Mouse (Mus musculus) C2C12 (cell line): ENCODE results near the gene Fblim1. TPM values are rescaled to one million over a fixed set of nuclear protein-coding genes. Genes with fewer than 3 reads are reported as not detected.

Experiments
- H3K27me3 ChIP-seq: one replicate; pipeline ENCODE4 v1.6.1; 2011; ENCODE audit not compliant: control insufficient read depth, insufficient read depth, insufficient read length
- H3K36me3 ChIP-seq: one replicate; pipeline ENCODE4 v1.6.1; 2011; ENCODE audit not compliant: control insufficient read depth, insufficient read depth
- H3K4me3 ChIP-seq: one replicate; pipeline ENCODE4 v1.5.1; 2011; ENCODE audit warnings: mild to moderate bottlenecking, control low read depth; ENCODE audit not compliant: poor library complexity, insufficient read depth, severe bottlenecking
- H3K79me2 ChIP-seq: one replicate; pipeline ENCODE4 v1.6.1; 2011; ENCODE audit not compliant: control insufficient read depth, insufficient read depth
- H3K79me3 ChIP-seq: one replicate; pipeline ENCODE4 v1.6.1; 2011; ENCODE audit warnings: low read depth, control low read depth
- H3ac ChIP-seq: one replicate; pipeline ENCODE3; 2011; ENCODE audit warnings: low read depth; ENCODE audit not compliant: control insufficient read depth, insufficient read length
- CEBPB ChIP-seq: IDR thresholded peaks from one replicate; pipeline ENCODE4 v1.6.1; 2011; ENCODE audit warnings: low read depth, mild to moderate bottlenecking, control low read depth, moderate library complexity
- CTCF ChIP-seq: IDR thresholded peaks from one replicate; pipeline ENCODE4 v1.5.1; 2011; ENCODE audit not compliant: control insufficient read depth, insufficient read depth, insufficient read length
- FOSL1 ChIP-seq: IDR thresholded peaks from one replicate; pipeline ENCODE4 v1.8.0; 2011; ENCODE audit warnings: mild to moderate bottlenecking, low read length; ENCODE audit not compliant: poor library complexity, insufficient read depth, severe bottlenecking
- MAX ChIP-seq: IDR thresholded peaks from one replicate; pipeline ENCODE4 v1.6.1; 2011; ENCODE audit warnings: mild to moderate bottlenecking, control low read depth
- MYOD1 ChIP-seq: IDR thresholded peaks from one replicate; pipeline ENCODE4 v1.6.1; 2011; ENCODE audit warnings: low read depth; ENCODE audit not compliant: control insufficient read depth, insufficient read length
- MYOG ChIP-seq: IDR thresholded peaks from one replicate; pipeline ENCODE4 v1.6.1; 2011; ENCODE audit not compliant: control insufficient read depth, insufficient read length; ENCODE audit errors: extremely low read depth
- USF1 ChIP-seq: IDR thresholded peaks from one replicate; pipeline ENCODE4 v1.6.1; 2011; ENCODE audit warnings: low read depth, mild to moderate bottlenecking, control low read depth, moderate library complexity
- long read RNA-seq, 2 experiments: library from polyadenylated mRNA; unstranded; transcript quantifications; one replicate each; pipeline ENCODE4 v2.0.0; 2019 to 2020
- polyA plus RNA-seq: library from polyadenylated mRNA; unstranded; fragments of >200 nt; fragmentation: generic; extraction: Trizol; gene quantifications from one replicate; pipeline ENCODE4 v1.2.1, GENCODE M21; 2012; ENCODE audit warnings: missing spikeins

The Fblim1 gene
- 49.8 TPM for polyA plus RNA-seq
- long read RNA-seq, experiment 1, transcript Fblim1-202 (9 exons, 3,036 nt), result major isoform, 11 of 28 reads
- long read RNA-seq, experiment 1, partial matches to known transcripts, result 10 of 28 reads
- long read RNA-seq, experiment 1, other reads (novel, unspliced or antisense), result 7 of 28 reads
- long read RNA-seq, experiment 2, transcript Fblim1-202 (9 exons, 3,036 nt), result major isoform, 278 of 383 reads
- long read RNA-seq, experiment 2, transcript Fblim1-203 (9 exons, 3,091 nt), result minor isoform, 5 of 383 reads
- long read RNA-seq, experiment 2, partial matches to known transcripts, result 64 of 383 reads
- long read RNA-seq, experiment 2, other reads (novel, unspliced or antisense), result 36 of 383 reads

DNA sequence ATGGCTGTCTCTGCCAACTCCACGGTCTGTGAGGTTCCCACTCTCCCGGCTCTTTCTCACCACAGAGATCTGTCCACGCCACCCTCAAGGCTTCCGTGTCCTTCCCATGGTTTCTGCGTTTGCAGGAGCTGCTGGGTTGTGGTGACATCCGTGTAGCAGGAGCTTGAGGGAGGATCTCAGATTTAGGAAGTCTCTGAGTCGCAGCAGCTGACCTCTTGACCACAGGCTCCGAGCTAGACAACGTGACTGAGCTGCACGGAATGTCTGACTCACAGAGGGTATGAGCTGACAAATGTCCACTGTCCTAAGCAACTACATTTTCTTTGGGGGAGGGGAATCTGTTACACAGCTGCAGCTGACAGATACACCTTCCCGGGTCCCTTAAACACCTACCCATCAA, at the start of gene Fblim1:
TSS of gene Fblim1 (minus strand) at position 236 of the 400 bp plus-strand sequence.
- Histone ChIP-seq H3K4me3 (no peak within 1 kb of the TSS), H3K79me2 (no peaks in the 10 kb centered on the region), H3K27me3 (no peaks in the 10 kb centered on the region), H3ac (peak within 1 kb of the TSS; percentile 6), H3K36me3 (no peaks in the 10 kb centered on the region), H3K79me3 (no peaks in the 10 kb centered on the region)
- TF ChIP-seq USF1 (peak; percentile 66), MYOG (no peak), MAX (peak; percentile 28), FOSL1 (peak; percentile 91), CTCF (no peak), CEBPB (no peak), MYOD1 (peak; percentile 63)

DNA sequence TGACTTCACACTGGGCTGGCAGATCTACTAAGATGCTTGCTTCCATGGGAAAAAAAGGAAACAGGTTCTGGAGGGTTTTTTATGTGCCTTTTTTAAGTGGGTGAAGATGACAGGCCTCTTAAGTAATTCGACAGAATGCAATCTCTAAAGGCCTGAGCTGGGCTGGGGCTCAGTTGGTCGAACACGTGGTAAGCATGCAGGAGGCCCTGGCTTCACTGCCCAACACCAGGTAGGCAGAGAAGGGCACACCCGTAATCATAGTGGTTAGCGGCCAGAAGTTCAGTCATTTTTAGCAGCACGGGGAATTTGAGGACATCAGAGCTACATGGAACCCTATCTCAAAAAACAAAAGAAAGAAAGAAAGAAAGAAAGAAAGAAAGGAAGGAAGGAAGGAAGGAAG, 48.6 kb upstream of the Fblim1 start:
- H3ac ChIP-seq, result no peak overlapping the region
- no peaks in the 10 kb centered on the region for H3K27me3 ChIP-seq
- no peaks in the 10 kb centered on the region for H3K79me3 ChIP-seq
- H3K36me3 ChIP-seq, result peaks cover 5% of the 10 kb centered on the region
- TF ChIP-seq CTCF (no peak), FOSL1 (no peak), USF1 (no peak), CEBPB (no peak), MAX (no peak), MYOD1 (no peak), MYOG (no peak)
- no peak overlapping the region for H3K4me3 ChIP-seq
- H3K79me2 ChIP-seq, result peaks cover 3% of the 10 kb centered on the region

DNA sequence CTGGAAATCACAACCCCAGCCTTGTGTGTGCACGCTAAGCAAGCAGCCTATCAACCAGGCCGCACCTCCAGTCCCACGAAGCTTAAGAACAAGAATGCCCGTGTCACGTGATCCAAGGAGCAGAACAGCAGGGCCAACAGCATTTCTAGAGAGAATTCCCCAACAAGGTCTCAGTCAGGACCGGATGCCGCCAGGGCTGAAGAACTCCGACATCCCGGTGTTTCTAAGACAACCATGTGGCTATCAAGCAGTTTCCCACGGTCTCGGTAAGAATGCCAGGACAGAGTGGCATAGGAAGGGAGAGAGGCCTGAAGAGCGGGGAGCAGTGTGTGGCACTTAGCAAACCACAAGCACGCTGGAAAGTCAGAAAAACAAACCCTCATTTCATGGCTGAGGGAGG, 47.9 kb upstream of the Fblim1 start:
- H3K27me3 ChIP-seq, result no peaks in the 10 kb centered on the region
- H3K79me2 ChIP-seq, result peaks cover 8% of the 10 kb centered on the region
- no peak overlapping the region for H3ac ChIP-seq
- H3K4me3 ChIP-seq, result no peak overlapping the region
- H3K36me3 ChIP-seq, result peaks cover 5% of the 10 kb centered on the region
- H3K79me3 ChIP-seq, result peaks cover 2% of the 10 kb centered on the region
- TF ChIP-seq USF1 (no peak), MAX (no peak), MYOG (no peak), CEBPB (no peak), MYOD1 (no peak), CTCF (no peak), FOSL1 (no peak)

DNA sequence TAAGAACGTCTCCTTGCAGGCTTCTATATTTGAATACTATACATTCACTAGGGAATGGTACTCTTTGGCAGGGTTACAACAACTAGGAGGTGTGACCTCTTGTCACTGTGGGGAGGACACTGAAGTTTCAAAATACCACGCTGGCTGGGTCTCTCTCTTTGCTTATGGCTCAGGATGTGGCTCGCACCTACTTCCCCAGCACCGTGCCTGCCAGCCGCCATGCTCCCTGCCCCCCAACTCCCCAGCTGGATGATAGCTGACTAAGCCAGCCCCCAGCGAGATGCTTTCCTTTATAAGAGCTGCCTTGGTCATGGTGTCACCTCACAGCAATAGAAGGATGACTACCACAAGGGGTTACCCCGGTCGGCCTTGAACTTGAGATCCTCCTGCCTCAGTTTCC, 47.1 kb upstream of the Fblim1 start:
- TF ChIP-seq CTCF (no peak), USF1 (no peak), MAX (no peak), MYOG (no peak), MYOD1 (no peak), CEBPB (no peak), FOSL1 (no peak)
- Histone ChIP-seq H3K36me3 (peaks cover 5% of the 10 kb centered on the region), H3K4me3 (no peak overlapping the region), H3K79me2 (peaks cover 8% of the 10 kb centered on the region), H3K27me3 (no peaks in the 10 kb centered on the region), H3ac (no peak overlapping the region), H3K79me3 (peaks cover 4% of the 10 kb centered on the region)

DNA sequence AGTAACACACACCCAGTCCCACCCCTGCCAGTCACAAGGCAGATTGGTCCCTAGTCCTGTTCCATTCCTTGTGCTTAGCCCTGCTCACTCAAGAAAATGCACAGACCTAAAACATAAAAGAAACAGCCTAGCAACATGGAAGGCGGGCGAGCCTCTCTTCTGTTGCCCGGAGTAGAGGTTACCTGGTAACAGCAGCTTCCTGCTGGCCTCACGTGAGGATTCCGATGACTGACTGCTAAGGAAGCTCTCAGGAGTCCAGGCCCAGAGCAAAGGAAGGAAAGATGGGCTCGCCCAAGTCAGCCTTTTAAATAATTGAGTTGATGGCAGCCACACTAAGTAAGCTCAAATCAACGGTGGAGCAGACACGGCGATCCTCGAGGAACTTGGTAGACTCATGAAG, 46.0 kb upstream of the Fblim1 start:
- Histone ChIP-seq H3K79me2 (peaks cover 8% of the 10 kb centered on the region), H3K4me3 (no peak overlapping the region), H3K79me3 (peaks cover 4% of the 10 kb centered on the region), H3K36me3 (peaks cover 5% of the 10 kb centered on the region), H3K27me3 (no peaks in the 10 kb centered on the region), H3ac (no peak overlapping the region)
- no peak for TF ChIP-seq CTCF
- no peak for TF ChIP-seq USF1
- no peak for TF ChIP-seq MYOG
- no peak for TF ChIP-seq FOSL1
- no peak for TF ChIP-seq CEBPB
- no peak for TF ChIP-seq MAX
- TF ChIP-seq MYOD1, result no peak

DNA sequence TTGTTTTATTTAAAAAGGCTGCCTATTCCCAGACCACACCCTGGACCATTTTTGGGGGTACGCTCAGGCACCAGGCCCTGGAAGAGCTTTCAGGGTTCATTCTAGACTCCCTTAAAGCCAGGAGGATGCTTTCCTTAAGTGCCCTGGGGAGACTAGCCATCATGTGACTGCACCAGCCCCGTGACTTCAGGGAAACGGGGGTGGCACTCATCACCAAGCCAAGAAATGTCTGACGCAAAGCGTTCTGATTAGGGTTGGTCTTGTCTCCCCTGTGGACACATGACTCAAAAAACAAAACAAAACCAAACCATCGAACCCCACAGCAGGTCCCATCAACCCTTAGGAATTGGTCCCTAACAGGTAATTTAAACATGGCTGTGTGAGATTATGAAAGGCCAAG, 45.4 kb upstream of the Fblim1 start:
- Histone ChIP-seq H3K36me3 (peaks cover 5% of the 10 kb centered on the region), H3K27me3 (no peaks in the 10 kb centered on the region), H3ac (no peak overlapping the region), H3K79me2 (peaks cover 8% of the 10 kb centered on the region), H3K79me3 (peaks cover 6% of the 10 kb centered on the region), H3K4me3 (no peak overlapping the region)
- TF ChIP-seq FOSL1 (no peak), MYOG (no peak), CEBPB (no peak), USF1 (no peak), MYOD1 (no peak), CTCF (no peak), MAX (no peak)
